Mouse (Mus musculus) testis, postnatal 14 days (tissue): Measurements from ENCODE around the gene Akap2.
"Not testable (repeated sequence)": the region's sequence is repeated elsewhere in the genome, so short reads cannot be mapped to it uniquely, and the experiment has no call there.

Source experiments
- DNase-seq: peaks from one replicate; pipeline ENCODE4 v3.0.0; 2021; ENCODE audit warnings: low spot score

Akap2 gene

DNA sequence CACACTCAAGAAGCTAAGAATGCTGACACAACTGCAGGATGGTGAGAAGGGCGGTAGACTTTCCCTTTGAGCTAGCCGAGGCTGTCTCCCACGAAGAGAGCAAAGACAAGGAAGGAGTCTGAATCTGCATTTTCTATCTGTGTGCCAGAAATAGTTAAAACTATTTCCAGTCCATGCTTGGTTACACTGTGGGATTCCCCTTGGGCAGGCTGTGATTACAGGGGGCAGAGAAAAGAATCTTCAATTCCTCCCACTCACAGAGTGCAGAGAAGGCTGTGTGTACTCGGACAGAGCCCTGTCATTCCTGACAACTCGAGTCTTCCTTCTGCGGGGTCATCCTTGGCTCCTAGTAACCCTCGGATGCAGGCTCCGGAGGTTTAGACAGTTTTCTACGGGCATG lies 149.5 kb downstream of the Akap2 start:
- DNase-seq = no peak

DNA sequence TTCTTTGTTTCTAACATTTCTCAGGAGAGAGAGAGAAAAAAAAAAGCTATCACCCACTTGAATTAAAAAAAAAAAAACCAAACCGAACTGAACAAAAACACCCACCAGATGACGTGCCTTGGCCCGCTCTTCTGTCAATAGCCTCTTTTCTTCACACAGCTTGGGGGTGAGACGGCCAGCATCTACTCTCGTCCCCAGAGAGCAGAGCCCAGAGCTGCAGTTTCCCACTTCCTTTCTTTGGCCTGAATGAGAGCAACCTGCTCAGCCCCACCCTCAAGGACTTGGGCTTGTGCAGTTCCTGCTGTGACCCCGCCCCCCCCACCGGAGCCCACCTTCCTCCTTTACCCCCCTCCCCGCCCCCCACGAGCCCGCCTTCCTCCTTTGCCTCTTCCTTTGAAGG lies 150.0 kb downstream of the Akap2 start:
- no peak for DNase-seq

DNA sequence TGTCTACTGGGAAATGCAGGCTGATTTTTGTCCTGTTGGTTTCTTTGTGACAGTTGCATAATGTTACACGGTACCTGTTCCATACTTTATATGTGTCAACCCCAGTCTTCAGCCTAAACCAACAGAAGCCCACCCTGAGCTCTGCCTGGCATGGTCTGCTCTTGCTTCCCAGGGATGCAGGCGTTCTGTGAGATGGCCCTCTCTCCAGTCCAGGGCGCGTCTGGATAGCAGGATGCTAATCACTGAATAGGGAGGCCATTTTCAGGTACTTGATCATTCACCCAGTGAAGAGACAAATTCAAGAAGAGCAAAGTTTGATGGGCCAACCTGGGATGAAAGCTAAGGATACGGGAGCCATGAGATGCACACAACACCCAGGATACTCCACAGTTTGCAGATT lies 161.7 kb downstream of the Akap2 start:
- no peak for DNase-seq

DNA sequence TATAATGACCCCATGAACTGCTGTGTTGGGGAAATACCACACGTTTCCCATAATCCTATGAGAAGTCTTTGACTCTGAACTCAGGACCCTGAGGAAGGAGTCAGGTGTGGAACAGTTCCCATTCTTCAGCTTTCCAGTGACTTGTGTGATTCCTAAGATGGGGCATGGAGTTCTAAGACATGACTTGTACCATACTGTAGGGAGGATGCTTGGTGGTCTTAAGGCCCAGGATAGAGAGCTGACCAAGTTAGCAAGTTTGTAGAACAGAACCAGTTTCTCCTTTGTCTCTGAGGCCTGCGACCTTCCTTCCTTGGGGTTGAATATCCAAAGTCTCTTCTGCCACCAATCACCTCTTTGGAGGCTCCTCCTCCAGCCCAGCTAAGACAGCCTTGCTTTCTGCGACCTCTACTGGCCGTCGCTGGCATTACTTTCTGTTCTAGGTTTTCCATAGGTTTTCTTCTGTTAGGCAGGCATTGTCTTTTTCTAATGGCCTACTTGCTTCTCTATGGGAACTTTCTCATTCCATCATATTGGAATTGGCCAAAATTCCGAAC lies 162.4 kb downstream of the Akap2 start:
- peak; percentile 34 for DNase-seq

DNA sequence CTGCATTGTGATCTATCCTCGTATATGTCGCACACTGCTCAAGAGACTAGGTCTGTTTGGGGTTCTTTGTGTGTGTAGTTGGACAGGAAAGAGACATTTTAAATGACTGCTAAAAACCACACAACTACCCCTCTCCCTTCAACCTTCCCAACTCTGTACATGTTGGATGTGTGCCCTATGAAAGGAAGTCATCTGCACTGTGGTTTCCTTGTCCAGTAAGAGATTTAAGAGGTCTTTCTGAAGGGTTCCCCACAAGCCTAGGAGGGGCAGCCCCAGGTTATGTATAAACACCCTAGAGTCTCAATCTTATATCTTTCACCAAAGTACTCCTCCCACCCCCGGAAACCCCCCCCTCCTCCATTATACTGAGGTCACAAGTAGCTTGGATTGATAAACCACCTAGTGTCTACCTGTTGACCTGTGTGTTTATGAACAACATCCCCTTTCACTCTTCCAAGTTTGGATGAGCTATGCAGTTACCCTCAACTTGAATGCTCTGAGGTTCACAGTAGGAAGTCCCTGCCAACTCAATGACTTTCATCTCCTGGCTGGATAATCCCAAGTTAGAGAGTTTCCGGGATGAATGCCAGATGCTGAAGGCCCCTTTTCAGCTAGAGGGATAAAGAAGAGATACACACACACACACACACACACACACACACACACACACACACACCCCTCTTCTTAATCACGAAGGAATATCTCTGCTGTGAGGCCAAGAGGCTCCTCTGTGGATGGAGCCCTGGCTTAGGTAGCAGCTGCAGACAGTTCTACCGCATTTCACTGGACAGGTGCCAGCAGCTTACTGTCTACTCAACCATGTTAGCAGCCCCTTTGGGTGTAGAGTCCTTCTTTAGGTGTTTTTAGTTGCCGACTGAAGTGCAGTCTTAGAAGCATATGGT lies 166.3 kb downstream of the Akap2 start:
- DNase-seq = no peak

DNA sequence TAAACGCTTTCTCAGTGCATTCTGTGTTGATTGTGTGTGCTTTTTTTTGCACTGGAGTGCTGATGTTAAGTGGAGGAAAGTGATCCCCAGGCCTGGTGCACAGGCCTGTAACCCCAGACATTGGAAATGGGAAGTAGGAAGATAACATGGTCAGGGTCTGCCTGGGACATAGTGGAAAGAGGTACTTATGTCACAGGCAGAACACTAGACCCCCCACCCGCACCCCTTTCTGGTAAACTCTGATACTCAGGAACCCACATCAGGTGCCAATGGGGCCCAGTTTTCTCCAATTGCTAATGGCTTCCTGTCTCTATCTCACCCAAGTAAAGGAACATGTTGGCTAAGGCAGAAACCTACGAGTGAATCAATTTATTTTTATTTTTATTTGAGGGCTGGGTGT lies 167.1 kb downstream of the Akap2 start:
- no peak for DNase-seq

DNA sequence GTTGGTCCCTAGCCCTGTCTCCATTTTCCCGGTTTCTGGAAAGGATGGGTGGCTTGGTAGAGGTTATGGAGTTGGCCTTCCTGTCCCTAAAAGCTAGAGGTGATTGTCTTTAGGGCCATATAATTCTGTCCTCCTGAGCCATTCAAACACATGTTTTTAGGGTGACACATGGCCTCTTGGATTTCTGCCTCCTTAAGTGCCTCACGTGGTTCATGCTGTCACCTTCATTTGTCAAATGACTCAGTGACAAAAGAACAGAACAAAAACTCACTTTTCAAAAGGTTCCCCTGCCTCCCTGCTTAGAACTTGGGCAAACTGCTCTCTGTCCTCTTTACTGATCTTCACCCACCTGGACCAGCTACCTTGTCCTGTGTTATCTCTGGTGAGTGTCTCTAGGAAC lies 167.7 kb downstream of the Akap2 start:
- no peak for DNase-seq

DNA sequence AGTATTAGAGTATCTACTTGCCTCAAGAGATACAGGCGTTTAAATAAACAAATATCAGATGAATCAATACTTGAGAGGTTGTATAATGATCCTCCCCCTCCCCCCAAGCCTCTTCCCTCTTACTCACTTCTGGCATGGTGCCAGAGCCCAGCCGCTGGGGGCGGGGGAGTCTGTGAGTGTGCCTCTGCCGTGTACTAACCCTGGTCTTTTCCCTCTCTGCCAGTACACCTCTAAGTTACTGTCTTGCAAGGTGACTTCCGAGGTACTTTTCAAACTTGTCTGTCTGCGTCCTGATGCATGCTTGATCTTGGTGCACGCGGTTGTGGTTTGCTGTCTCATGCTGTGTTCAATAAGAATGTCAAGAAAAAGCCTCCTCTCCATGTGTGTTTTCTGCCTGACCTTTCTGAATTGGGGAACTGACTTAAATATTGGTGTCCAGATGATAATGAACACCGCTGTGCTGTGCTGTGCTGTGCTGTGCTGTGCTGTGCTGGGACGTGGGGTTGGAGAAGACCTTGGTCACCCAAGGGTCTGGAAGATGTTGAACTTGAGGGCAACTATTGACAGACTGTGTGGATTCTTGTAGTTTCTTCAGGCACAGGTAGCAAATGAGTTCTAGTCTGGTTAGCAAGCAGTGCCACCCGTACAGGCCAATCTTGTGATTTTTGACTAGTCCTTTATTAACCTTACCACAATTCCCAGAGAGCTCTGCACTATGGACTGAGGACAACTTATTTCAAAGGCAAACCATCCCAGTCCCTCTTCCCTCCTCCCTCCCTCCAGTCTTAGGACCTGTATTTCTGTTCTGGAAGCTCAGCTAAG lies 168.8 kb downstream of the Akap2 start:
- no peak for DNase-seq

DNA sequence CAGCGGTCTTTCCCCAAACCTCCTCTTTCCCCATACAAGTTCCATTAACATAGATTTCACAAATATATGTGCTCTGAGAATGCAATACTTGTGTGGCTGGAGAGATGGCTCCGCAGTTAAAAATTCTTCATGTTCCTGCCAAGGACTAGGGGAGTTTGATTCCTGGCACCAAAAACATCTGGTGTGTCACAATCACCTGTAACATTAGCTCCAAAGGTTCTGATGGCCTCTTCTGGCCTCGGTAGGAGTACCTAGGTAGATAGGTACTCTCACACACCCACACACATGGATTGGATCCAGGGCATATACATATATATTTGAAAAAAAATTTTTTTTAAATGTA lies 169.4 kb downstream of the Akap2 start:
- DNase-seq = no peak

DNA sequence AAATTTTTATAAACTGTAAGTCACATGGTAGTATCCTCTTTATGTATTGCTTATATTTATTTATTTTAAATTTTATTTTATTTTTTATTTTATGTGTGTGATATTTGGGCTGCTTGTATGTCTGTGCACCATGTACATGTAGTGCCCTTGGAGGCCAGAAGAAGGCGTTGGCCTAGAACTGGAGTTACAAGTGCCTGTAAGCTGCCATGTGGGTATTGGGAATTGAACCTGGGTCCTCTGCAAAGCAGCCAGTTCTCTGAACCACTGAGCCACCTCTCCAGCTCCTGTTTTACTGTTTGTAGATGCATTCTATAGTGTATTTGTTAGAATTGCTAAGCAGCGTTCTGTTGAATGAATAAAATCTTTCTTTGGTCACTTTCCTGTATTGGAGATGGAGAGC lies 170.8 kb downstream of the Akap2 start:
- DNase-seq = no peak

DNA sequence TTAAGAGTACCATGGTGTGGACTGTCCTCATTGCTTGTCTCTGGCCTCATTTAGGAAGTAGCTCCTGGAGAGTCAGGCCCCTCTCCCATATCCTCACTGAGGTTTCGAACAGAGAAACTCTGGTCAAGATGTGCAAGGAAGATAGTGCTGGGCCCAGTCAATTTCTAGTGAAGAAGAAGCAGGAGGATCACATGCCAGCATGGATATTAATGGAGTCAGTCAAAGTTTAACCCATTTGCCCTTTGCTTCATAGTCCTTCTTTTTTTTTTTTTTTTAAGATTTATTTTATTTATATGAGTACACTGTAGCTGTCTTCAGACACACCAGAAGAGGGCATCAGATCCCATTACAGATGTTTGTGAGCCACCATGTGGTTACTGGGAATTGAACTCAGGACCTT lies 171.5 kb downstream of the Akap2 start:
- DNase-seq = not testable (repeated sequence)

DNA sequence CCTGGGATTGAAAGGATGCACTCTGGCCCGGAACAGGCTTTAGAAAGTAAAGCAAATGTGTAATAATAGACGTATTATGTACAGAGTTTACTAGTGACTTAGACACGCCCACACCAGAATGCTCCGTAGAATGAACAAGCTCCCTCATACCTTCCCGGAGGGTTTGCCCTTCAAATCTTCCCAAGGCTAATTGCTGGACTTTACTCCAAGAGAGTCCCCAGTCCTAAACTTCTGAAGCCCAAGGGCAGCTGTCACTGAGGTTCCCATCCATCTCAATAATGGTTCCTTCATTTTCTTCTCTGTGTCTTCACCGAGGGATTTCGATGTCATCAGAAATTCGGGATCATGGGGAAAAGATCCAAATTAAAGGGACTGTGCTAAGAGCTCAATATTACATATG lies 172.3 kb downstream of the Akap2 start:
- no peak for DNase-seq

DNA sequence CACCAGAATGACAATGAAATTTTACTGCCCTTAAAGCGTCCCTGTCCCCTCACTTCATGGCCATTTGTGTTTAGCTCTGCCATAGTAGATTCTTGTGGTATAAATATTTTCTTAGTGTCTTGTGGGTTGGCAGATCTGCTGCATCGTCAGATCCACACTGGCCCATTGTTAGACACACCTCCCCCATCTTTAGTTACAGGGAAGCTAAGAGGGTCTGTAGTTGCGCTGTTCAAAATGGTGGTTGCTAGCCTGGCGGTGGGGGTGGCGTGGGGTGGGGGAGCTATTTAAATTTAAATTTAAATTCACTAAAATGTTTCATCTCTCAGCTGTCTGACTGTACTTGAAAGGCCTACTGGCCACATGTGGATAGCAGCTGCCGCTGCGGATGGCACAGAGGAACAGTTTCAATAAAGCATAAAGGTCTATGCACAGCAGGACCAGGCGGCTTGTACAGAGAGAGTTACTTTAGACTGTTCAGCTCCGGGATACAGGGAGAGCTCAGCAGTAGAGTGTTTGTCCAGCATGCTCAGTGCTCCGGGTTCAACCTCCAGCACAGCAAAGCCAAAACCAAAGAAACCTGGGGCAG lies 174.6 kb downstream of the Akap2 start:
- DNase-seq = no peak

DNA sequence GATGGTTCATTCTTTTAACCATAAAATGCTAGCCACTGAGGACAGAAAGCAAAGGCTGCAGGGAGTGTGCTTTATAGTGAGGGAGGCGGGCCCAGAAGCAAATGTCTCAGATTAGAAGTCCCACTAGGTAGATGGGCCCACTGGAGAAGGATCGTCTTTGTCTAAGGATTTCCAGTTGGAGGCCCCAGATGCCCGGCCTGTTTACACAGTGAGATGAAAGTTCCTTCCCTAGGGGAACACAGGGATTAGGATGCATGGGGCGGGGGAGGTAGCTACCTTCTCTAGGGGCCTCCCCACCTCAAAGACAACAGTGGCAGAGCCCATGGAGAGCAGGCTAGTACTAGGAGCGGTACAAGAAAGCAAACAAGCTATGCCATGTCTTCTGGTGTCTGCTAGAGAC lies 177.7 kb downstream of the Akap2 start:
- DNase-seq = no peak

DNA sequence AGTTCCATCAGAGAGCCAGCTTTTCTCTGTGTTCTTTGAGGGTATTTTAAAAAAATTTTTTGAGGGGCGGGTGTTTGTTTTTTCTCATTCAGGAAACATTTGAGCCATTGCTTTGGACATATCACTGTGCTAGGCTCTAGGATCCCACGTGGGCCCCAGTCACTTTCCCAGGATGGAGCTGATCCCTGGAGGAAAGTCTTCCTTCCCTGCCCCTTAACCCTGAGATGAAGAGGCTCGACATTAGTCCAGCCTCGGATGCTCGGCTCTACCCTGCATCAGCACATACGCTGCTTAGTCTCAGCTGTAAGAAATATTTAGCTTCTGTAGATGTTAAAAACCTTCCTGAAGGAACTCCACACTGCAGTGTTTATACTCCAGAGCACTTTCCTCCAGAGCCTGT lies 178.4 kb downstream of the Akap2 start:
- no peak for DNase-seq

DNA sequence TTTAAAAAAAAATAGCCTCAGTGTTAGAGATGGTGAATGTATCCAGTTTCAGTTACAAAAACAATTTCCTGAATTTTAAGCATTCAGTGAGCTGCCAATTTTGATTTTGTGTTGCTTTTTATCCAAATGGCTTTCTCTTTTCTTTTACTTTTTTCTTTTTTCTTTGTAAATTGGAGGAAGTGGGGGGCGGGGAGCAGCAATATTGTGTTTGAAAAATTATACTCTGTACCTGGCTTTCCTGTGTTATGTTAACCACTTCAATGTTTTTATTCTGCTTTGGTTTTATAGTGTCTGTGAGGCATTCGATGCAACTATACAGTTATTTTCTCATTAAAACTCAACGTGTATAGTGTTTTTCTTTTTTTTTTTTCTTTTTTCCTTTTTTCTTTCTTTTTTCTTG lies 179.2 kb downstream of the Akap2 start:
- no peak for DNase-seq

DNA sequence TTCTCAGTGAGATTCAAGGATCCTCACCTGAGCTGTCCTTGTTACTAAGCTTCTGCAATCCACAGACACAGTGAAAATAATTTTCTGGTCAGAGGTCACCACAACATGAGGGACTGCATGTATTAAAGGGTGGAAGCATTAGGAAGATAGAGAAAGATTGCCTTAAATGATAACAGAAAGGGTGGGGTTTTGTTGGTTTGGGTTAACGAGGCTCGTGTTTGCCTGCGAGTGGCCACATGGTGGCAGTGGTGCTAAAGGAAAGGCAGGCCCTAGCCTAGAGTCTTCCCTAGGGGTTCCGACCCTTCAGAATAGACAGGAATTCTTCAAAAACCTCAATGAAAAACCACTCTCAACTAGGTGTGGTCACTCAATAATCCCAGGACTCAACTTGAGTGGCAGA lies 183.8 kb downstream of the Akap2 start:
- DNase-seq = no peak

DNA sequence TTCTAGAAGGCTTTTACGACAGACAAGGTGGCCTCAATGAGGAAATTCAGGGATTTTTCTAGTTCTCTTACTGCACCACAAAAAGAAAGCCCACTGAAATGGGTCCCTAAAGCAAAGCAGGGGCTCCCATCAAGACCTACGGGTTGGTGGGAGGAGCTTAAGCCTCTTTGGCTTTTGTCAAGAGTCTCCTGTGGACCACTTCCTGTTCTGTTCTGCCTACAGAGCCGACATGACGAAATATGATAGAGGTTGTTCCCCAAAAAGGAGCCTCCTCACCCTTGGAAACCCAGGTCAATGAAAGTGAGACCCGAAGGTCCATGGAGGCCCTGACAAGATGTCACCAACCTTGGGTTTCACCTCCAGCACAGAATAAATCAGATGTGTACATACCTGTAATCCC lies 185.2 kb downstream of the Akap2 start:
- DNase-seq = no peak

DNA sequence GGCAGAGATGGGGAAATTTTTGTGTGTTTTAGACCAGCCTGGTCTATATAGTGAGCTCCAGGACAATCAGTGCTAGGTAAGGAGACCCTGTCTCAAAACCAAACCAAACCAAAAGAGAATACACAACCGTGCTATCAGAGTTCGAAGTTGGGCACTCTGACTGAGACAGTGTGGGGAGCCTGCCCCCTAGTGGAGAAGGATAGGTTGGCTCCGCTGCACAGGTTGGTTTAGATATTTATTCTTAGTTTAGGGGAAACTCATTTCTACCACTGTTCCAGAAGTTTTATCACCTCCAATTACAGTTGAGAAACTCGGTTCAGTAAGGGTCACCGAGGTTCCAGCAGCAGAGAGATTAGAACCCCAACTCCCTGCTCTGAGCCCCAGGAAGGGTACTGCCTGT lies 186.8 kb downstream of the Akap2 start:
- DNase-seq = peak; percentile 38

DNA sequence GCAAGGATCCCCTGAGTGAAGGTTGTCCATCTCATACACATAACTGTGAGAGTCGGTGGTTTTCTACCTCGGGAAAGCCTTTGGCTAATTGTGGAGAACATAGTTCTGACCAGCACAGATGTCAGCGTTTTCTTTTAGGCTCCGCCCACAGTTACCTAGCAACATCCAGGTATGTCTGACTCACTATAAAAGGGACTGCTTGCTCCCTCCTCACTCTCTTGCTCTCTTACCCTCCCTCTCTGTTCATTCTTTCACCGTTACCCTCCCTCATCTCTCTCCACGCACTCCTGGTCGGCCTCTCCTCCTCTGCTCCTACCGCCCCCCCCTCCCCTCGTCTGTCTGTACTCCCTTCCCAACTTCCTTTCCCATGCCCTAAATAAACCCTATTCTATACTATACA lies 187.2 kb downstream of the Akap2 start:
- DNase-seq = no peak

DNA sequence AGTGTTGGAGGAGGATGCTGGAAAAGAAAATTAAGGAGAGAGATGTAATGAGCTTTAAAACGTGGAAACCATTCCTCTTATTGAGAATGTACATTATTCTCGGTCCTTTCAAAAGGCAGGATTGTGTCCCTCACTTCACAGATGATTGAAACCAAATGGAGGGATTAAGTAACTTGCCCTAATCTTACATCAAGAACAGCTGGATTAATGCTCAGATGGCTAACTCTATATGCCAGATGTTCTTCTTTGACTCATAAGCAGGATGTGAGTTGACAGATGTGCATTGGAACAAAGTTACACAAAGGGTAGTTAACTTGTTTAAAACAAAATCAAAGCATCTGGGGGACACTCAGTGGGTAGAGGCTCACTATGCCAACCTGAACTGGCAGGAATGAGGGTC lies 189.3 kb downstream of the Akap2 start:
- no peak for DNase-seq

DNA sequence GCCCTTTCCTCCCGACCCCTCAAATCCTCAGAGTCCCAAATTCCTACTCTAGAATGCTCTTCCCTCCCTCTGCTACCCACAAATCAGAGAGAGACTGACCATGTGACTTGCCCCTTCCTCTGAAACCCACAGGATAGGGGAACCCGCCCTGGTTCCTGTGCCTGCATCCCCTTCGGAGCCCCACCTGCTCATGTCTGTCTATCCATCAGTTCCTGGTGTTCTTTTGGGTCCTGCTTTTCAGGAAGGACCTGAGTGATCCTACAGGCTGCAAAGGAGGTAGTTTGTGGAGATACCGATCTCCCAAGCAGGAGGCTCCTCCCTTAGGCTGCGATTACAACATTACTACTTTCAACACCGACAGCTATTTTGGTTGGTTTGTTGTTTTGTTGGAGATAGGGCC lies 191.4 kb downstream of the Akap2 start:
- no peak for DNase-seq

DNA sequence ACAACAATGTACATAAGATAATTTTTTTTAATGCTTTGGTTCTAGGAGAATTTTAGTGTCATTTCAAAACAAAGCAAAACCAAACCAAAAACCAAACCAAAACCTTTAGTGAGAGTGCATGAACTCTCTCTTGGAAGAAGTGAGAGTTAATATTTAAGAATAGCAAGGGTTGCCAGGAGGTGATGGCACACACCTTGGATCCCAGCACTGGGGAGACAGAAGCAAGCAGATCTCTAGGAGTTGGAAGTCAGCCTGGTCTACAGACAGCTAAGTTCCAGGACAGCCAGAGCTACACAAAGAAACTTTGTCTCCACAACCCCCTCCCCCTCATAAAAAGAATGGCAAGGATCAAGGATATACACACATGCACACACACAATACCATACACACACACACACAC lies 195.6 kb downstream of the Akap2 start:
- DNase-seq = no peak
